Mouse (Mus musculus): Measurements from ENCODE around the gene Insm2. TPM values are rescaled to one million over a fixed set of nuclear protein-coding genes. Genes with fewer than 3 reads are reported as not detected.

The Insm2 gene
- polyA plus RNA-seq, 1 experiment from 2014 or later: 0.69 TPM

DNA sequence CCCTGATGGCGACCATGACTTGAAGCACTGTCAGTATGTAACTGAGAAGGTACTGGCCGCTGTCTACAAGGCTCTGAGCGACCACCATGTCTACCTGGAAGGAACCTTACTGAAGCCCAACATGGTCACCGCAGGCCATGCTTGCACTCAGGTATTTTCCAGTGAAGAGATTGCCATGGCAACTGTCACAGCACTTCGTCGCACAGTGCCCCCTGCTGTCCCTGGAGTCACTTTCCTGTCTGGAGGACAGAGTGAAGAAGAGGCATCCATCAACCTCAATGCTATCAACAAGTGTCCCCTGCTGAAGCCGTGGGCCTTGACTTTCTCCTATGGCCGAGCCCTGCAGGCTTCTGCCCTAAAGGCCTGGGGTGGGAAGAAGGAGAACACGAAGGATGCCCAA is 33.4 kb upstream of the Insm2 start:
- Histone ChIP-seq H3K4me3 (ENCODE audit: low read depth, low read length) (no peak overlapping the region), H3K36me3 (ENCODE audit: control insufficient read depth, insufficient read depth, low read length) (no peaks in the 10 kb centered on the region), H3K27me3 (ENCODE audit: control insufficient read depth, insufficient read depth, low read length) (no peaks in the 10 kb centered on the region), H3K4me2 (ENCODE audit: low read depth) (no peak overlapping the region), H3K9ac (ENCODE audit: low read length) (no peak overlapping the region), H3K9me3 (ENCODE audit: control insufficient read depth, low read length) (no peaks in the 10 kb centered on the region), H3K4me1 (ENCODE audit: control insufficient read depth, insufficient read depth, low read length) (no peaks in the 10 kb centered on the region), H3K27ac (ENCODE audit: low read depth, low read length) (no peak overlapping the region)
- ATAC-seq (ENCODE audit: insufficient read depth, low FRiP score, low TSS enrichment): no peak
- WGBS: 72% methylated on average over 9 of the region's 9 CpGs
- DNase-seq (ENCODE audit: low spot score): no peak

DNA sequence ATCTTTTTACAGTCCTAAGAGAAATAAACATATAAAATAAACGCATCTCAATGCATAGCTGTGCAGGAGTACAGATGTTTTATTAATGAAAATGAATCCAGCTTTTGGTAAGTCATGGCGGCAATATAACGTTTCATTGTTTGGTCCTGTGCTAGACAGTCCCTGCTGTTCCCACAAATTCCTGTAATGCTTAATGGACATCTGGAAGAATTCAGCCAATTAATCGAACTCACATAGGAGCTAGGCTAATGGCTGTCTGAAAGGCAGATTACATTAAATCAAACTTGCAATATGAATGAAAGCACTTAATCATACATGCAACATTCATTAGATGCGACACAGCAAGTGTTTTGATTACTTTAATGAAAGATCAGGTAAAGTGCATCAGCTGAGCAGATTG is 32.4 kb upstream of the Insm2 start:
- Histone ChIP-seq H3K4me3 (ENCODE audit: low read depth, low read length) (no peak overlapping the region), H3K27ac (ENCODE audit: low read depth, low read length) (no peak overlapping the region), H3K9ac (ENCODE audit: low read length) (no peak overlapping the region), H3K9me3 (ENCODE audit: control insufficient read depth, low read length) (no peaks in the 10 kb centered on the region), H3K36me3 (ENCODE audit: control insufficient read depth, insufficient read depth, low read length) (no peaks in the 10 kb centered on the region), H3K4me2 (ENCODE audit: low read depth) (no peak overlapping the region), H3K4me1 (ENCODE audit: control insufficient read depth, insufficient read depth, low read length) (no peaks in the 10 kb centered on the region), H3K27me3 (ENCODE audit: control insufficient read depth, insufficient read depth, low read length) (no peaks in the 10 kb centered on the region)
- ATAC-seq (ENCODE audit: insufficient read depth, low FRiP score, low TSS enrichment): no peak
- no peak for DNase-seq (ENCODE audit: low spot score)
- 87% methylated on average over 5 of the region's 5 CpGs for WGBS

DNA sequence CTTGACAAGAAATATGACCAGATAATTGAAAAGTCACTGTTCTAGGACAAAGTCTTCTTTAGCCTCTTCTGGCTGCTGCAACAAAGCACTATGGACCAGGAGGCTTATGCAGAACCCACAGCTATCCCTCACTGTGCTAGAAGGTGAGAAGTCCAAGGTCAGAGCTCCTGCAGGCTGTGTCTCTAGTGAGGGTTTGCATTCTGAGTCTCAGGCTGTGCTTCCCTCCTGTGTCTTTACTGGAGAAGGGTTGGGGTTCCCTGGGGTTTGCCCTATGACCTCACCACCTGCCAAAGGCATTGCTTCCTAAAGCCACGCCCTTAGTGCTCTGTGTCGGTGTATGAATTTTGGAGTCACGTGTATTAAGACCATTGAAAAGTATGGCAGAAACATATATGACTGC is 30.8 kb upstream of the Insm2 start:
- 81% methylated on average over 3 of the region's 3 CpGs for WGBS
- ATAC-seq (ENCODE audit: insufficient read depth, low FRiP score, low TSS enrichment): no peak
- no peak overlapping the region for H3K4me3 ChIP-seq (ENCODE audit: low read depth, low read length)

DNA sequence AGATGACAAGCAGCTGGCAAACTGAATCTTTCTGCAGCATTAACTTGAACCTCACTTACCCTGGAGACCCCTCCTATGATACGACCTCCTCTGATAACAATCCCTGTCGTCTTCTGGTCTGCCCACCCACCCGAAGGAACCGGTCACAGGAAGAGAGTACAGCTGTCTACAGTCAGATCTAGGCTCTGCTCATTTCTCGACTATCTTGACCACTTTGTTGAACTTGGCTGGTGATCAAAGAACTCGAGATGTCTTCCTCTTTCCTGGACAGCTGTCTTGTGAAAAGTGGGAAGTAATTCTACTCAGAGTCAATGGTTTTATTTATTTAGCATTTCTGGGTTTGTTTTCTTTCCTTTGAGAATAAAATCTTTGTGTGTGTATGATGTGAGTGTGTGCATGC is 29.6 kb upstream of the Insm2 start:
- DNase-seq (ENCODE audit: low spot score) (no peak), ATAC-seq (ENCODE audit: insufficient read depth, low FRiP score, low TSS enrichment) (no peak)
- Histone ChIP-seq H3K9me3 (ENCODE audit: control insufficient read depth, low read length) (no peaks in the 10 kb centered on the region), H3K27me3 (ENCODE audit: control insufficient read depth, insufficient read depth, low read length) (no peaks in the 10 kb centered on the region), H3K27ac (ENCODE audit: low read depth, low read length) (no peak overlapping the region), H3K9ac (ENCODE audit: low read length) (no peak overlapping the region), H3K4me1 (ENCODE audit: control insufficient read depth, insufficient read depth, low read length) (no peaks in the 10 kb centered on the region), H3K4me3 (ENCODE audit: low read depth, low read length) (no peak overlapping the region), H3K4me2 (ENCODE audit: low read depth) (no peak overlapping the region), H3K36me3 (ENCODE audit: control insufficient read depth, insufficient read depth, low read length) (no peaks in the 10 kb centered on the region)
- 81% methylated on average over 6 of the region's 6 CpGs for WGBS

More for the DNA sequence above, 30.8 kb upstream of the Insm2 start:
- Histone ChIP-seq H3K9ac (ENCODE audit: low read length) (no peak overlapping the region), H3K27me3 (ENCODE audit: control insufficient read depth, insufficient read depth, low read length) (no peaks in the 10 kb centered on the region), H3K4me2 (ENCODE audit: low read depth) (no peak overlapping the region), H3K27ac (ENCODE audit: low read depth, low read length) (no peak overlapping the region), H3K4me1 (ENCODE audit: control insufficient read depth, insufficient read depth, low read length) (no peaks in the 10 kb centered on the region), H3K9me3 (ENCODE audit: control insufficient read depth, low read length) (no peaks in the 10 kb centered on the region), H3K36me3 (ENCODE audit: control insufficient read depth, insufficient read depth, low read length) (no peaks in the 10 kb centered on the region)
- DNase-seq (ENCODE audit: low spot score): no peak

DNA sequence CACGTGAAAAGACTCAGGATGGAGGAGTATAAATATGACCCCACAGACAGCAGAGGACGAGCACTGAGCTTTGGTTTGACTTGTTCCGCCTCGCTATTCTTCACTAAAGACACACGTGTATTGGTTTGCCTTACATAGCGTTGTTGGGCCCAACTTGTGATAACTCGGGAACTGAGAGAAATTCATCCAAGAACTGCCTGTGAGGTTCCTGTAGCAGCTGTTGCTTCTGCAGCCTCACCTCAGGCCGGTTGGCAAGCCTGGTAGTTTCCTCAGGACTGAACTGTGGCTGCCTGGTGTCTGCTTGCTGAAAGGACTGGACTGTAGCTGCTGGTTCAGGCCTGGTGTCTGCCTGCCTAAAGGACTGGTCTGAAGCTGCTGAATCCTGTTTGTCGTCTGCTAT is 28.6 kb upstream of the Insm2 start:
- no peaks in the 10 kb centered on the region for H3K27me3 ChIP-seq (ENCODE audit: control insufficient read depth, insufficient read depth, low read length)
- no peak overlapping the region for H3K4me2 ChIP-seq (ENCODE audit: low read depth)
- no peak overlapping the region for H3K27ac ChIP-seq (ENCODE audit: low read depth, low read length)
- H3K36me3 ChIP-seq (ENCODE audit: control insufficient read depth, insufficient read depth, low read length): no peaks in the 10 kb centered on the region
- no peaks in the 10 kb centered on the region for H3K4me1 ChIP-seq (ENCODE audit: control insufficient read depth, insufficient read depth, low read length)
- no peak overlapping the region for H3K4me3 ChIP-seq (ENCODE audit: low read depth, low read length)
- no peaks in the 10 kb centered on the region for H3K9me3 ChIP-seq (ENCODE audit: control insufficient read depth, low read length)
- no peak overlapping the region for H3K9ac ChIP-seq (ENCODE audit: low read length)
- DNase-seq (ENCODE audit: low spot score): no peak
- WGBS: 90% methylated on average over 9 of the region's 9 CpGs
- no peak for ATAC-seq (ENCODE audit: insufficient read depth, low FRiP score, low TSS enrichment)

DNA sequence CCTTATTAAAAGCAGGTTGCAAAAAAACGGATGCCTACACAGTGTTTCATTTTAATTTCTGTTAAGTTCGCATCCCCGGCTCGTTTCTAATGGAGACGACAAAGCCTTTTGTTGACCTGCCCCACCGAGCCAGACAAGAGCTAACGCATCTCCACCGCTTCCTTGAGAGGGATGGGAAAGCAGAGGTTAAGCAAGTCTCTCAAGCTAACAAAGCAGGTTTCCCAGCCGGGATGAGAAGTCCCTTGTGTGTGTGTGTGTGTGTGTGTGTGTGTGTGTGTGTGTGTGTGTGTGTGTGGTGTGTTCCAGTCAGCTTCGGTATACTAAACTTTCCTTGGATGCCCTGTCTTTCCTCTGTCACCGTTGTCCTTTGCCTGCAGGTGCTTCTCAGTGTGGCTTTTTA is 28.0 kb upstream of the Insm2 start:
- Histone ChIP-seq H3K4me2 (ENCODE audit: low read depth) (no peak overlapping the region), H3K36me3 (ENCODE audit: control insufficient read depth, insufficient read depth, low read length) (no peaks in the 10 kb centered on the region), H3K27me3 (ENCODE audit: control insufficient read depth, insufficient read depth, low read length) (no peaks in the 10 kb centered on the region), H3K4me3 (ENCODE audit: low read depth, low read length) (no peak overlapping the region), H3K9ac (ENCODE audit: low read length) (no peak overlapping the region), H3K9me3 (ENCODE audit: control insufficient read depth, low read length) (no peaks in the 10 kb centered on the region), H3K4me1 (ENCODE audit: control insufficient read depth, insufficient read depth, low read length) (no peaks in the 10 kb centered on the region), H3K27ac (ENCODE audit: low read depth, low read length) (no peak overlapping the region)
- WGBS: 82% methylated on average over 11 of the region's 11 CpGs
- no peak for DNase-seq (ENCODE audit: low spot score)
- ATAC-seq (ENCODE audit: insufficient read depth, low FRiP score, low TSS enrichment): no peak

DNA sequence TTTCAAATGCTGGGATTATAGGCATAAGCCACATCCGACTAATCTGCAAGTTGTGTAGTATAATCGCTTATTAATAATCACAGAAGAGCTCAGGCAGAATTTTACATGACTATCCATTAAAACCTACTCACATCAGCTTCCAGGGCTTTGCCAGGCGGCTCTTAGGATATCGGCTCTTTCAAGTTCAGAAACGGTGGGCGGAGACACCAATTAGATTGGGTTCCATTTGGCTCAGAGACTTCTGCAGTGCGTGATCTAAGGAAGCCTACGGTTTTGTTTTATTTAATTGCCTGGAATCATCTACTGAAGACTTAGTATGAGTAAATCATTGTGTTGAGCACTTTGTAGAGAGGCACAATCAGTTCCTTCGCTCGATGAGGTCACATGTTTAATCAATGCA is 27.6 kb upstream of the Insm2 start:
- no peak for ATAC-seq (ENCODE audit: insufficient read depth, low FRiP score, low TSS enrichment)
- WGBS: 86% methylated on average over 10 of the region's 10 CpGs
- H3K27ac ChIP-seq (ENCODE audit: low read depth, low read length): no peak overlapping the region

DNA sequence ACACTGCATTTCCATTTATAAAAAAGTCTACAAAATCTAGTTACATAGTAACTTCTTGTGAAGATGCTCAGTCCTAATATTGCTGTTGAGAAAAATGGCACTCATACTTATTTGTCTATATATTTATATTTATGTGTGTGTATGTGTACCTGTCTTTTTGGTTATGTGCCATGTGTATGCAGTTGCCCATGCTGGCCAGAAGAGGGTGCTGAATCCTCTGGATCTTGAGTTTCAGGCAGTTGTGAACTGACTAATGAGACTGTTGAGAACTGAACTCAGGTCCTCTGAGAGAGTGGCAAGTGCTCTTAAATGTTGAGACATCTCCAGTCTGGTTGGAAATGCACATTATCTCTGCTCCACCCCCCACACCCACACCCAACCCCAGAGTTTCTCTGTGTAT is 26.1 kb upstream of the Insm2 start:
- H3K4me3 ChIP-seq (ENCODE audit: low read depth, low read length): no peak overlapping the region
- H3K4me1 ChIP-seq (ENCODE audit: control insufficient read depth, insufficient read depth, low read length): no peaks in the 10 kb centered on the region
- H3K9ac ChIP-seq (ENCODE audit: low read length): no peak overlapping the region
- H3K4me2 ChIP-seq (ENCODE audit: low read depth): no peak overlapping the region
- ATAC-seq (ENCODE audit: insufficient read depth, low FRiP score, low TSS enrichment) (no peak), DNase-seq (ENCODE audit: low spot score) (no peak)
- H3K27me3 ChIP-seq (ENCODE audit: control insufficient read depth, insufficient read depth, low read length): no peaks in the 10 kb centered on the region
- no peaks in the 10 kb centered on the region for H3K36me3 ChIP-seq (ENCODE audit: control insufficient read depth, insufficient read depth, low read length)
- H3K27ac ChIP-seq (ENCODE audit: low read depth, low read length): no peak overlapping the region
- no peaks in the 10 kb centered on the region for H3K9me3 ChIP-seq (ENCODE audit: control insufficient read depth, low read length)

More for the DNA sequence above, 27.6 kb upstream of the Insm2 start:
- no peak overlapping the region for H3K9ac ChIP-seq (ENCODE audit: low read length)
- H3K4me3 ChIP-seq (ENCODE audit: low read depth, low read length): no peak overlapping the region
- no peaks in the 10 kb centered on the region for H3K4me1 ChIP-seq (ENCODE audit: control insufficient read depth, insufficient read depth, low read length)
- H3K27me3 ChIP-seq (ENCODE audit: control insufficient read depth, insufficient read depth, low read length): no peaks in the 10 kb centered on the region
- H3K4me2 ChIP-seq (ENCODE audit: low read depth): no peak overlapping the region
- no peak for DNase-seq (ENCODE audit: low spot score)
- H3K9me3 ChIP-seq (ENCODE audit: control insufficient read depth, low read length): no peaks in the 10 kb centered on the region
- no peaks in the 10 kb centered on the region for H3K36me3 ChIP-seq (ENCODE audit: control insufficient read depth, insufficient read depth, low read length)

DNA sequence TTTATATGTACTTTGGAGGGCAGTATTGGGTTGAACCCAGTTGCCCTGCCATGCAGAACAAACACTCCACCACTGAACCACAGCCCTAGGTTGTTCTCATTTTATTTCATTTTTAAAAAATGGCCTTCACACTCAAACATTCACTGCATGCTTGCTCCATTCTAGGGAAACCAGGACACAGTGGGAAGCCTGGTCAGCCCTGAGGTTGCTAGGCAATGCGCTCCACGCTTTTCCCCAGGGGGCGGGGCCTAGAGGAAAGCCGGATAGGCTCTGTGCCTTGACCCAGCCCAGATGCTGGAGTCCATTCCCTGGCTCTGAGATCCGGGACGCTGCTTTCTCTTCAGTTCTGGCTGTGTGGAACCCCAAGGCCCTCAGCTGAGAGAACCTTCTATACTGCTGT is 25.4 kb upstream of the Insm2 start:
- Histone ChIP-seq H3K27ac (ENCODE audit: low read depth, low read length) (no peak overlapping the region), H3K4me1 (ENCODE audit: control insufficient read depth, insufficient read depth, low read length) (no peaks in the 10 kb centered on the region), H3K9ac (ENCODE audit: low read length) (no peak overlapping the region), H3K9me3 (ENCODE audit: control insufficient read depth, low read length) (no peaks in the 10 kb centered on the region), H3K4me2 (ENCODE audit: low read depth) (no peak overlapping the region), H3K27me3 (ENCODE audit: control insufficient read depth, insufficient read depth, low read length) (no peaks in the 10 kb centered on the region), H3K36me3 (ENCODE audit: control insufficient read depth, insufficient read depth, low read length) (no peaks in the 10 kb centered on the region), H3K4me3 (ENCODE audit: low read depth, low read length) (no peak overlapping the region)
- 9% methylated on average over 6 of the region's 6 CpGs for WGBS
- DNase-seq (ENCODE audit: low spot score) (peak; percentile 61), ATAC-seq (ENCODE audit: insufficient read depth, low FRiP score, low TSS enrichment) (peak; percentile 67; the same call in 1 of the 2 replicates)

All from neural tube, embryonic 11.5 days (tissue).